Mouse (Mus musculus): ENCODE results near the gene Kdsr. TPM values are rescaled to one million over a fixed set of nuclear protein-coding genes. Genes with fewer than 3 reads are reported as not detected.

Gene Kdsr
- 10 to 100 TPM; 15.2 to 16.0 TPM for total RNA-seq (2023)

GRCm38 (mm10) chr1:106759572-106760435 is at the start of gene Kdsr:
Gene Kdsr, minus strand, starts transcription at chr1:106759727.

GRCm38 (mm10) chr1:106796542-106796924 is 37.0 kb upstream of the Kdsr start, which contains the start of gene Vps4b:
Gene Vps4b, minus strand, starts transcription at chr1:106796728.

GRCm38 (mm10) chr1:106713621-106714529 is 45.7 kb downstream of the Kdsr start, which contains the start of gene Bcl2:
Gene Bcl2, minus strand, starts transcription at chr1:106714274.

Other genes starting within 250 kb of the Kdsr start
- 10 to 100 TPM; 25.6 to 32.5 TPM for gene Bcl2, start 45.5 kb downstream of the Kdsr start, total RNA-seq (2023)
- 100 to 1,000 TPM; 131 to 148 TPM for gene Vps4b, start 37.0 kb upstream of the Kdsr start, total RNA-seq (2023)
- not detected for gene Serpinb5, start 101.4 kb upstream of the Kdsr start, total RNA-seq (2023)
- under 1 TPM in 1 of 2 experiments, not detected in 1; 0.39 TPM for gene Serpinb12, start 174.7 kb upstream of the Kdsr start, total RNA-seq (2023)
- not detected for gene Serpinb13, start 221.3 kb upstream of the Kdsr start, total RNA-seq (2023)

Measured in monocyte, adult 59 days (primary cell).